Mouse (Mus musculus) B cell, adult 67 days (primary cell): ENCODE data around the gene Olfr516. TPM values are rescaled to one million over a fixed set of nuclear protein-coding genes. Genes with fewer than 3 reads are reported as not detected.

Experiments used
- total RNA-seq, 2 experiments: library from RNA; stranded (reverse); gene quantifications; 4 replicates each; pipeline ENCODE4 v1.2.4; 2023

Gene Olfr516
- total RNA-seq: not detected

DNA sequence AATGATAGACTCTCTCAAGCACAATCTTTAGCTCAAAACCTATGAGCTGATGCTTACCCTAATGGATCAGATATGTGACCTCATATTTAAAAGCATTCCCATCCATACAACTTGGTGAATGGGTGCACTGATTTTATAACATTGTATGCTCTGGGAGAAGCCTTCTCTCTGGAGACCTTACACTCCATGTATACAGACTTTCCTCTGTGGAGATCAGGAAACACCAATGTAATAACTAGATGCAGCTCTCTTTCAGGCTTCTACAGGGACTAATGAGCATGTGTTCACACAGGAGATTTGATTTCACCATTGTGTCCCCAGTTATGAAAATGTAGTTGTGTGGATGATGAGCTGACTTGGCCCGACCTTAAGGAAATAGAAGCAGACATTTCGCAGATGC is at the start of gene Olfr516:
TSS of gene Olfr516 (minus strand) at position 101 of the 400 bp plus-strand sequence.

GRCm38 (mm10) chr7:108894320-108894719 is 44.0 kb upstream of the Olfr516 start, which contains the start of gene Olfr519:
Gene Olfr519, minus strand, starts transcription at chr7:108894420.

DNA sequence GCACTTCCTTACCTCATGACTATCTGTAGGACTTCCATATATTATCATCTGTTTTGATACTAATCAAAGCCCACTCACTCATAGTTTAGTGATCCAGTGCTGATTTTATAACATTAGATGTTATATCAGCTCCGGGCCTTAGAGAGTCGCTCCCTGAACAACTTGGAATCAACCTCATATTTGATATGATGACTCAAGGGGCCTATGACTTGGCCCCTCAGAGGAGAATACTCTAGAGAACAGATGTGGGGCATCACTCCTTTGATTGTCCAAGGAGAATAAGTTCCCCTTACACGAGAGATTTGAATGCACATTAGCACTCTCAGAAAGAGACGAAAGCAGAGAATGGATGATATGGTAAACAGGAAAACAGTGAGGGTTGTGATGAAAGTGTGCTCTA is 34.6 kb upstream of the Olfr516 start, which contains the start of gene Olfr518:
TSS of gene Olfr518 (minus strand) at position 101 of the 400 bp plus-strand sequence.

GRCm38 (mm10) chr7:108872279-108872678 is 21.9 kb upstream of the Olfr516 start, which contains the start of gene Olfr517:
Gene Olfr517, minus strand, starts transcription at chr7:108872379.

DNA sequence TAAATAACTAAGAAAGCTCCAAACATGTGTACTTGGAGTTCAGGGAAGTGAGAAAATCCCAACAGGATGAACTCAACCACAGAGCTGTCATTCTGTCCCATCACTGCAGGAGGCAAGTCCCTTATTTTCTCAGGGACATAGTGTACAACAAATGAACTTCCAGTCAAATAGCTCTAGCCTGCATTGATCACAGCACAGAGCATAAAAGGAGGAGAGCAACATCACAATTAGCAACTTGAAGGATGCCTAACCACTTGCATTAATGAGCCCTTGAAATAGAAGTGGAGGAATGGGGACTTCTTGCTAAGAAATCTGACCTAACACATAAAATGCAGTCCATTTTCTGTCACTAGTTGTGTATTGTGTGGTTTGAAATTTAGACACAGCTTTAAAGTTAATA is 24.4 kb downstream of the Olfr516 start, which contains the start of gene Olfr514:
TSS of gene Olfr514 (minus strand) at position 101 of the 400 bp plus-strand sequence.

Other genes starting within 250 kb of the Olfr516 start
- gene Olfr506, start 239.7 kb downstream of the Olfr516 start, total RNA-seq: not detected
- not detected for gene Olfr507, start 228.7 kb downstream of the Olfr516 start, total RNA-seq
- gene Olfr508, start 220.5 kb downstream of the Olfr516 start, total RNA-seq: not detected
- gene Olfr509, start 198.6 kb downstream of the Olfr516 start, total RNA-seq: under 1 TPM in 1 of 2 experiments, not detected in 1; 0.15 TPM
- not detected for gene Olfr510, start 184.1 kb downstream of the Olfr516 start, total RNA-seq
- gene Olfr512, start 137.2 kb downstream of the Olfr516 start, total RNA-seq: not detected
- not detected for gene Olfr513, start 99.6 kb downstream of the Olfr516 start, total RNA-seq
- not detected for gene Olfr514, start 24.5 kb downstream of the Olfr516 start, total RNA-seq
- gene Olfr517, start 21.9 kb upstream of the Olfr516 start, total RNA-seq: not detected
- gene Olfr518, start 34.5 kb upstream of the Olfr516 start, total RNA-seq: not detected
- not detected for gene Olfr519, start 43.9 kb upstream of the Olfr516 start, total RNA-seq
- 1 to 10 TPM; 3.9 to 5.3 TPM for gene Nlrp10, start 79.6 kb upstream of the Olfr516 start, total RNA-seq
- gene Eif3f, start 83.9 kb upstream of the Olfr516 start, total RNA-seq: 100 to 1,000 TPM; 252 to 278 TPM
- gene Tub, start 99.8 kb upstream of the Olfr516 start, total RNA-seq: 1 to 10 TPM; 2.5 to 4.0 TPM
- gene Ric3, start 232.8 kb upstream of the Olfr516 start, total RNA-seq: under 1 TPM; 0.36 to 0.70 TPM